Mouse (Mus musculus): ENCODE results near the gene Bscl2. TPM values are rescaled to one million over a fixed set of nuclear protein-coding genes. Genes with fewer than 3 reads are reported as not detected.

Gene Bscl2
- polyA plus RNA-seq, 1 experiment from 2014 or later = 42.5 TPM

GRCm38 (mm10) chr19:8838041-8838730 is 919 bp downstream of the Bscl2 start:
- no peak for ATAC-seq (ENCODE audit: insufficient number of reproducible peaks, insufficient read depth, low FRiP score, low read depth)
- WGBS = 20% methylated on average over 15 of the region's 15 CpGs
- H3K27ac ChIP-seq (ENCODE audit: low read length) = peak overlapping the region; percentile 97
- H3K4me1 ChIP-seq (ENCODE audit: control insufficient read depth, insufficient read depth, low read length) = peaks cover 15% of the 10 kb centered on the region
- peak overlapping the region; percentile 60 for H3K9ac ChIP-seq (replicated peaks; ENCODE audit: low read depth, low read length)
- H3K36me3 ChIP-seq (ENCODE audit: control insufficient read depth, insufficient read depth, low read length) = peaks cover 27% of the 10 kb centered on the region
- peak overlapping the region; percentile 82 for H3K4me2 ChIP-seq (replicated peaks; ENCODE audit: low read depth, low read length)
- no peaks in the 10 kb centered on the region for H3K9me3 ChIP-seq (ENCODE audit: control insufficient read depth, low read depth, low read length)
- H3K27me3 ChIP-seq (ENCODE audit: control insufficient read depth, insufficient read depth, low read length) = no peaks in the 10 kb centered on the region
- peak overlapping the region; percentile 54 for H3K4me3 ChIP-seq (ENCODE audit: low read depth, low read length)

GRCm38 (mm10) chr19:8839103-8839907 is 2.0 kb downstream of the Bscl2 start, which contains the start of gene Gng3:
Gng3 (minus strand) TSS chr19:8839194.
- Histone ChIP-seq H3K4me1 (ENCODE audit: control insufficient read depth, insufficient read depth, low read length) (peaks cover 15% of the 10 kb centered on the region), H3K4me3 (ENCODE audit: low read depth, low read length) (peak within 1 kb of the TSS; percentile 54), H3K9me3 (ENCODE audit: control insufficient read depth, low read depth, low read length) (no peaks in the 10 kb centered on the region), H3K27ac (ENCODE audit: low read length) (peak within 1 kb of the TSS; percentile 97), H3K4me2 (replicated peaks; ENCODE audit: low read depth, low read length) (peak within 1 kb of the TSS; percentile 83), H3K27me3 (ENCODE audit: control insufficient read depth, insufficient read depth, low read length) (no peaks in the 10 kb centered on the region), H3K9ac (replicated peaks; ENCODE audit: low read depth, low read length) (peak within 1 kb of the TSS; percentile 60), H3K36me3 (ENCODE audit: control insufficient read depth, insufficient read depth, low read length) (peaks cover 15% of the 10 kb centered on the region)
- 56% methylated on average over 11 of the region's 11 CpGs for WGBS
- ATAC-seq (ENCODE audit: insufficient number of reproducible peaks, insufficient read depth, low FRiP score, low read depth) = no peak

- peaks cover 8% of the 10 kb centered on the region for H3K36me3 ChIP-seq (ENCODE audit: control insufficient read depth, insufficient read depth, low read length)
- H3K9me3 ChIP-seq (ENCODE audit: control insufficient read depth, low read depth, low read length) = no peaks in the 10 kb centered on the region
- H3K4me2 ChIP-seq (replicated peaks; ENCODE audit: low read depth, low read length) = peak overlapping the region; percentile 83
- peak overlapping the region; percentile 38 for H3K4me3 ChIP-seq (ENCODE audit: low read depth, low read length)
- H3K9ac ChIP-seq (replicated peaks; ENCODE audit: low read depth, low read length) = peak overlapping the region; percentile 46; the same call in 1 of the 2 replicates
- peaks cover 15% of the 10 kb centered on the region for H3K4me1 ChIP-seq (ENCODE audit: control insufficient read depth, insufficient read depth, low read length)
- peak; percentile 44 for ATAC-seq (ENCODE audit: insufficient number of reproducible peaks, insufficient read depth, low FRiP score, low read depth)
- H3K27me3 ChIP-seq (ENCODE audit: control insufficient read depth, insufficient read depth, low read length) = no peaks in the 10 kb centered on the region
- 0 out of 2 replicates have a peak overlapping the region, but pooled peaks have one; percentile 48 for H3K27ac ChIP-seq (ENCODE audit: low read length)
- 24% methylated on average over 29 of the region's 29 CpGs for WGBS
Observed at GRCm38 (mm10) chr19:8839908-8840791, 2.9 kb downstream of the Bscl2 start.

- Histone ChIP-seq H3K36me3 (ENCODE audit: control insufficient read depth, insufficient read depth, low read length) (peaks cover 5% of the 10 kb centered on the region), H3K4me3 (ENCODE audit: low read depth, low read length) (peak overlapping the region; percentile 38; the same call in 1 of the 2 replicates), H3K27ac (ENCODE audit: low read length) (no peak overlapping the region), H3K9me3 (ENCODE audit: control insufficient read depth, low read depth, low read length) (no peaks in the 10 kb centered on the region), H3K4me2 (replicated peaks; ENCODE audit: low read depth, low read length) (peak overlapping the region; percentile 83), H3K27me3 (ENCODE audit: control insufficient read depth, insufficient read depth, low read length) (no peaks in the 10 kb centered on the region), H3K9ac (replicated peaks; ENCODE audit: low read depth, low read length) (no peak overlapping the region), H3K4me1 (ENCODE audit: control insufficient read depth, insufficient read depth, low read length) (peaks cover 15% of the 10 kb centered on the region)
- ATAC-seq (ENCODE audit: insufficient number of reproducible peaks, insufficient read depth, low FRiP score, low read depth) = no peak
- WGBS = 90% methylated on average over 7 of the region's 7 CpGs
Observed at GRCm38 (mm10) chr19:8841012-8841411, 3.7 kb downstream of the Bscl2 start.

GRCm38 (mm10) chr19:8842961-8843360 is 5.7 kb downstream of the Bscl2 start:
- Histone ChIP-seq H3K9me3 (ENCODE audit: control insufficient read depth, low read depth, low read length) (no peaks in the 10 kb centered on the region), H3K4me3 (ENCODE audit: low read depth, low read length) (no peak overlapping the region), H3K4me2 (replicated peaks; ENCODE audit: low read depth, low read length) (no peak overlapping the region), H3K27me3 (ENCODE audit: control insufficient read depth, insufficient read depth, low read length) (no peaks in the 10 kb centered on the region), H3K36me3 (ENCODE audit: control insufficient read depth, insufficient read depth, low read length) (peaks cover 12% of the 10 kb centered on the region), H3K27ac (ENCODE audit: low read length) (no peak overlapping the region), H3K4me1 (ENCODE audit: control insufficient read depth, insufficient read depth, low read length) (peaks cover 15% of the 10 kb centered on the region), H3K9ac (replicated peaks; ENCODE audit: low read depth, low read length) (no peak overlapping the region)
- 90% methylated on average over 6 of the region's 6 CpGs for WGBS
- no peak for ATAC-seq (ENCODE audit: insufficient number of reproducible peaks, insufficient read depth, low FRiP score, low read depth)

GRCm38 (mm10) chr19:8844371-8845129 is 7.3 kb downstream of the Bscl2 start:
- WGBS = 63% methylated on average over 5 of the region's 5 CpGs
- no peak overlapping the region for H3K27ac ChIP-seq (ENCODE audit: low read length)
- H3K4me1 ChIP-seq (ENCODE audit: control insufficient read depth, insufficient read depth, low read length) = peaks cover 5% of the 10 kb centered on the region; the same call in 1 of the 2 replicates
- H3K36me3 ChIP-seq (ENCODE audit: control insufficient read depth, insufficient read depth, low read length) = peaks cover 12% of the 10 kb centered on the region
- no peak overlapping the region for H3K9ac ChIP-seq (replicated peaks; ENCODE audit: low read depth, low read length)
- H3K9me3 ChIP-seq (ENCODE audit: control insufficient read depth, low read depth, low read length) = no peaks in the 10 kb centered on the region
- H3K27me3 ChIP-seq (ENCODE audit: control insufficient read depth, insufficient read depth, low read length) = no peaks in the 10 kb centered on the region
- no peak overlapping the region for H3K4me2 ChIP-seq (replicated peaks; ENCODE audit: low read depth, low read length)
- no peak for ATAC-seq (ENCODE audit: insufficient number of reproducible peaks, insufficient read depth, low FRiP score, low read depth)
- H3K4me3 ChIP-seq (ENCODE audit: low read depth, low read length) = no peak overlapping the region

- H3K4me2 ChIP-seq (replicated peaks; ENCODE audit: low read depth, low read length) = no peak overlapping the region
- no peak overlapping the region for H3K9ac ChIP-seq (replicated peaks; ENCODE audit: low read depth, low read length)
- no peaks in the 10 kb centered on the region for H3K9me3 ChIP-seq (ENCODE audit: control insufficient read depth, low read depth, low read length)
- no peak for ATAC-seq (ENCODE audit: insufficient number of reproducible peaks, insufficient read depth, low FRiP score, low read depth)
- H3K4me1 ChIP-seq (ENCODE audit: control insufficient read depth, insufficient read depth, low read length) = no peaks in the 10 kb centered on the region
- no peak overlapping the region for H3K27ac ChIP-seq (ENCODE audit: low read length)
- no peak overlapping the region for H3K4me3 ChIP-seq (ENCODE audit: low read depth, low read length)
- H3K27me3 ChIP-seq (ENCODE audit: control insufficient read depth, insufficient read depth, low read length) = no peaks in the 10 kb centered on the region
- WGBS = 75% methylated on average over 5 of the region's 5 CpGs
- peaks cover 7% of the 10 kb centered on the region for H3K36me3 ChIP-seq (ENCODE audit: control insufficient read depth, insufficient read depth, low read length)
Observed at GRCm38 (mm10) chr19:8848356-8848755, 11.1 kb downstream of the Bscl2 start.

All from stomach, embryonic 14.5 days (tissue).